Comparison of ENCODE assay signal across 8 mouse cellular contexts in the genomic region with DNA sequence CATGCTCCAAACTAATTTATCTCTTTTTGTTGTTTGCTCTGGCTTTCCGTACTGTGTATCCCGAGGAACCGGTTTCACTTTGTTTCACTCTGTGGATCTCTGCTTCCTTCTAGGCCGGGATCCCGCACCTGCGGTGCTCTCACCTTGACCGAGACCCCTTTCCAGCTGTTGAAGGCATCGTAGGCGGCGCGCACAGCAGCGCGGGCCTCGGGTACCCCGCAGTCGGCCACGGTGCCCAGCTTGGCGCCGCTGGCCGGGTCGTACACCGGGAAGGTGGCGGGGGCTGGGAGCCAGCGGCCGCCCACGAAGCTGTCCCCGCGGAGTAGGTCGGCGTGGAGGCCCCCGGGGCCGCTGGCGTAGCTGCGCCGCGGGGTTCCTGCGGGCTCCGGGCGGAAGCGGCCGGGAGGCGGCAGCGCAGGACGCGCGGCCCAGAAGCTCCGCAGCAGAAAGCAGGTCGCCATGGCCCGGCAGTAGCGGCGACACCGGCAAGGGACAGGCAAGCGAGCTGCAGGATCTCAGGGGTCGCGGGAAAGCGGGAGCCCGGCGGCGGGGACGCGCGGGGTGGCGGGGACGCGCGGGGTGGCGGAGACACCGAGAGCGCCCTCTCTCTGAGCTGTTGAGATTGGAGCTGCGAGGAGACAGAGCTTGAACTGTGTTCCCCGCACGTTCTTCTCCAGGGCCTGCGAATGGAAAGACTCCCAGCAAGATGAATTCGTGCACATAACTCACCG. TPM values are rescaled to one million over a fixed set of nuclear protein-coding genes. Genes with fewer than 3 reads are reported as not detected.
A peak's percentile ranks its signal among the peaks of the same experiment; 100 is the strongest.
DNase-seq lines count a peak whose midpoint lies in the region; ATAC-seq and TF ChIP-seq lines count a peak whose summit lies in the region.

Gene Aldh5a1, minus strand, starts transcription at position 554 of the 731 bp plus-strand sequence.

- H3K27ac ChIP-seq in intestine, embryonic 16.5 days (ENCODE audit: low read length) = peak within 1 kb of the TSS; percentile 91
- H3K27ac ChIP-seq in midbrain, embryonic 11.5 days (ENCODE audit: low read depth, low read length) = peak within 1 kb of the TSS; percentile 48; the same call in 1 of the 2 replicates
- peak within 1 kb of the TSS; percentile 64 for H3K27ac ChIP-seq in small intestine, adult 2 months (ENCODE audit: insufficient read depth, low read depth, low read length)

- TF ChIP-seq CTCF in small intestine, adult 2 months (IDR thresholded peaks at IDR 0.05; ENCODE audit: extremely low read depth, insufficient read length, insufficient replicate concordance, low read depth, low read length) = peak; percentile 32

- no peak; the same call in 1 of the 2 replicates for TF ChIP-seq POLR2A in small intestine, adult 2 months (IDR thresholded peaks at IDR 0.05; ENCODE audit: low read depth, low read length)

- peak; percentile 87 for DNase-seq in adrenal gland, postnatal 10 days
- DNase-seq in embryo, embryonic 11.5 days (ENCODE audit: low read depth, low spot score) = peak; percentile 46
- DNase-seq in gonadal fat pad, adult 2 months (ENCODE audit: low read depth) = peak; percentile 41
- peak; percentile 86 for DNase-seq in left cerebral cortex, postnatal 4 days
- peak; percentile 96 for DNase-seq in midbrain, embryonic 11.5 days (ENCODE audit: low spot score, missing footprints)

- peak within 1 kb of the TSS; percentile 90 for H3K4me3 ChIP-seq in intestine, embryonic 16.5 days (ENCODE audit: low read length)
- H3K4me3 ChIP-seq in midbrain, embryonic 11.5 days (ENCODE audit: low read depth, low read length) = peak within 1 kb of the TSS; percentile 90
- peak within 1 kb of the TSS; percentile 83 for H3K4me3 ChIP-seq in small intestine, adult 2 months (ENCODE audit: low read depth, low read length)

- no peaks in the 10 kb centered on the region for H3K36me3 ChIP-seq in intestine, embryonic 16.5 days (ENCODE audit: control insufficient read depth, insufficient read depth, low read length)
- H3K36me3 ChIP-seq in midbrain, embryonic 11.5 days (ENCODE audit: control insufficient read depth, insufficient read depth, low read length) = no peaks in the 10 kb centered on the region; the same call in 1 of the 2 replicates
- H3K36me3 ChIP-seq in small intestine, adult 2 months (ENCODE audit: control insufficient read depth, insufficient read depth, low read length) = no peaks in the 10 kb centered on the region

- 0 out of 2 replicates have a peak, but pooled peaks cover 6% of the 10 kb centered on the region for H3K4me1 ChIP-seq in intestine, embryonic 16.5 days (ENCODE audit: control insufficient read depth, insufficient read depth, low read length)
- H3K4me1 ChIP-seq in midbrain, embryonic 11.5 days (ENCODE audit: control insufficient read depth, insufficient read depth, low read length) = peaks cover 2% of the 10 kb centered on the region; the same call in 1 of the 2 replicates
- H3K4me1 ChIP-seq in small intestine, adult 2 months (ENCODE audit: control insufficient read depth, insufficient read depth, insufficient read length, low read length) = peaks cover 3% of the 10 kb centered on the region; the same call in 1 of the 2 replicates

- peak within 1 kb of the TSS; percentile 96 for H3K9ac ChIP-seq in intestine, embryonic 16.5 days (ENCODE audit: low read depth, low read length)
- H3K9ac ChIP-seq in midbrain, embryonic 11.5 days (ENCODE audit: low read length) = peak within 1 kb of the TSS; percentile 90

- under 1% methylated on average over 72 of the region's 75 CpGs for WGBS in intestine, embryonic 16.5 days
- WGBS in midbrain, embryonic 11.5 days = under 1% methylated on average over 68 of the region's 75 CpGs
- WGBS in small intestine, adult 2 months = under 1% methylated on average over 75 of the region's 75 CpGs

- peak within 1 kb of the TSS; percentile 69 for H3K4me2 ChIP-seq in intestine, embryonic 16.5 days (ENCODE audit: low read depth, low read length)
- peak within 1 kb of the TSS; percentile 90 for H3K4me2 ChIP-seq in midbrain, embryonic 11.5 days

- intact Hi-C loops in left cerebral cortex, postnatal 4 days (cut with DNase I) = loop anchor here (5.0 kb wide), 1 partner anchor 50 kb away; no protein-coding TSS in a partner anchor

- peak; percentile 90 for ATAC-seq in intestine, embryonic 16.5 days
- peak; percentile 91 for ATAC-seq in midbrain, embryonic 11.5 days (ENCODE audit: low FRiP score)
- ATAC-seq in erythroid progenitor cell, adult 5-6 weeks (replicated peaks; ENCODE audit: low FRiP score, poor library complexity, severe bottlenecking) = no peak

- H3K27me3 ChIP-seq in intestine, embryonic 16.5 days (replicated peaks; ENCODE audit: control insufficient read depth, insufficient read depth, low read length) = no peaks in the 10 kb centered on the region
- no peaks in the 10 kb centered on the region; the same call in 1 of the 2 replicates for H3K27me3 ChIP-seq in midbrain, embryonic 11.5 days (ENCODE audit: control insufficient read depth, insufficient read depth, low read length)
- no peaks in the 10 kb centered on the region for H3K27me3 ChIP-seq in small intestine, adult 2 months (ENCODE audit: control insufficient read depth, insufficient read depth, low read length)

- H3K9me3 ChIP-seq in intestine, embryonic 16.5 days (ENCODE audit: control insufficient read depth, low read length) = no peaks in the 10 kb centered on the region
- H3K9me3 ChIP-seq in midbrain, embryonic 11.5 days (ENCODE audit: control insufficient read depth, low read length) = no peaks in the 10 kb centered on the region

RNA-seq across cellular contexts. Expression of gene Aldh5a1, which starts in this region (rescaled TPM):
- 10 to 100 TPM; 16.6 to 19.7 TPM for total RNA-seq in adrenal gland, postnatal 10 days (2021)
- polyA plus RNA-seq in gonadal fat pad, adult 2 months (2012; rRNA removed) = 7.0 and 9.3 TPM in 2 replicates
- polyA plus RNA-seq in intestine, embryonic 16.5 days (2015; fragmentation: Nextera tagmentation; extraction: Ambion mirVana) = 8.1 TPM in 2 replicates
- total RNA-seq in left cerebral cortex, postnatal 4 days (2021) = 10 to 100 TPM; 40.3 to 44.6 TPM
- 8.6 and 9.1 TPM in 2 replicates for polyA plus RNA-seq in midbrain, embryonic 11.5 days (2014; fragmentation: Nextera tagmentation; extraction: Ambion mirVana)
- 2.9 and 5.3 TPM in 2 replicates for polyA plus RNA-seq in small intestine, adult 2 months (2012; rRNA removed)
- total RNA-seq in erythroid progenitor cell, adult 5-6 weeks (2015; ENCODE audit: low replicate concordance) = not detected in 2 replicates
- total RNA-seq in erythroid progenitor cell, adult 5-6 weeks (2017; ENCODE audit: low replicate concordance) = 0.13 TPM in 1 of 2 replicates, not detected in the other

Comparison
In these comparisons a context has a peak if more than half of its experiments do, and no peak if none do; other contexts are left out.
1. RNA of gene Aldh5a1 (total RNA-seq): 40.3 to 44.6 TPM in left cerebral cortex, postnatal 4 days and 16.6 to 19.7 TPM in adrenal gland, postnatal 10 days; 0.13 TPM in erythroid progenitor cell, adult 5-6 weeks; every median in the first group is over 10 times any median in the second.
2. DNase-seq: peak in every context shown above with its lines; median percentile 96 in midbrain, embryonic 11.5 days; 87 in adrenal gland, postnatal 10 days; 86 in left cerebral cortex, postnatal 4 days; 46 in embryo, embryonic 11.5 days; 41 in gonadal fat pad, adult 2 months.
3. Peak in every context shown above with its lines, with median percentiles within 50 percentile points of each other: H3K27ac ChIP-seq and H3K4me3 ChIP-seq.